Mouse (Mus musculus) erythroblast, embryonic 14.5 days (primary cell): ENCODE data around the gene Epop.

Experiments used
- GATA1 ChIP-seq: IDR thresholded peaks from 2 replicates; pipeline ENCODE4 v1.6.1; 2012; ENCODE audit warnings: low read length, inconsistent platforms, mixed read lengths
- TAL1 ChIP-seq: IDR thresholded peaks from 3 replicates; pipeline ENCODE4 v1.6.1; 2012; ENCODE audit warnings: low read length, inconsistent platforms, mixed read lengths

GRCm38 (mm10) chr11:97664339-97664665 is 34.8 kb upstream of the Epop start:
- TF ChIP-seq GATA1 (no peak), TAL1 (no peak)
